Mouse (Mus musculus) hindbrain, embryonic 16.5 days (tissue): ENCODE data around the gene Lsamp. TPM values are rescaled to one million over a fixed set of nuclear protein-coding genes. Genes with fewer than 3 reads are reported as not detected.

Source experiments
- ATAC-seq: fragments of 200-750 bp; cut with Nextera tagmentation; 2 replicates; pipeline ENCODE4 v1.8.0; 2017; ENCODE audit warnings: moderate TSS enrichment, moderate library complexity
- H3K27ac ChIP-seq: fragments of 300-500 bp; sonication (generic); 2 replicates; pipeline ENCODE4 v1.5.1; 2014; ENCODE audit warnings: low read depth, mild to moderate bottlenecking, control low read depth, low read length, moderate library complexity
- H3K27me3 ChIP-seq: fragments of 300-500 bp; sonication (generic); replicated peaks from 2 replicates; pipeline ENCODE4 v1.6.1; 2014; ENCODE audit warnings: low read length; ENCODE audit not compliant: control insufficient read depth, insufficient read depth
- H3K36me3 ChIP-seq: fragments of 300-500 bp; sonication (generic); 2 replicates; pipeline ENCODE4 v1.6.1; 2014; ENCODE audit warnings: mild to moderate bottlenecking, low read length, moderate library complexity, mixed read lengths; ENCODE audit not compliant: control insufficient read depth, insufficient read depth
- H3K4me1 ChIP-seq: fragments of 300-500 bp; sonication (generic); 2 replicates; pipeline ENCODE4 v1.6.1; 2014; ENCODE audit warnings: low read depth, low read length; ENCODE audit not compliant: control insufficient read depth, insufficient read depth
- H3K4me2 ChIP-seq: fragments of 300-500 bp; sonication (generic); 2 replicates; pipeline ENCODE4 v1.6.1; 2014; ENCODE audit warnings: mild to moderate bottlenecking, low read length, control low read depth, moderate library complexity
- H3K4me3 ChIP-seq: fragments of 300-500 bp; sonication (generic); 2 replicates; pipeline ENCODE4 v1.5.1; 2014; ENCODE audit warnings: mild to moderate bottlenecking, low read length, control low read depth, moderate library complexity
- H3K9ac ChIP-seq: fragments of 300-500 bp; sonication (generic); 2 replicates; pipeline ENCODE4 v1.6.1; 2014; ENCODE audit warnings: low read depth, mild to moderate bottlenecking, control low read depth, low read length, moderate library complexity
- H3K9me3 ChIP-seq: fragments of 300-500 bp; sonication (generic); 2 replicates; pipeline ENCODE4 v1.6.1; 2014; ENCODE audit warnings: mild to moderate bottlenecking, low read length, moderate library complexity; ENCODE audit not compliant: control insufficient read depth
- WGBS: fragments of 180-500 bp; shearing (Covaris S2); extraction: QIAGEN DNeasy Blood & Tissue Kit; methylation state at CpG from one replicate; pipeline ENCODE4 v1.1.7; 2014; 5-methylcytosine and 5-hydroxymethylcytosine counted together
- polyA plus RNA-seq: library from polyadenylated mRNA; unstranded; fragments of >200 nt; fragmentation: Nextera tagmentation; extraction: Ambion mirVana; gene quantifications from 2 replicates; pipeline ENCODE4 v1.2.1, GENCODE M21; 2015

The Lsamp gene
- polyA plus RNA-seq, 1 experiment from 2014 or later = 107 TPM

DNA sequence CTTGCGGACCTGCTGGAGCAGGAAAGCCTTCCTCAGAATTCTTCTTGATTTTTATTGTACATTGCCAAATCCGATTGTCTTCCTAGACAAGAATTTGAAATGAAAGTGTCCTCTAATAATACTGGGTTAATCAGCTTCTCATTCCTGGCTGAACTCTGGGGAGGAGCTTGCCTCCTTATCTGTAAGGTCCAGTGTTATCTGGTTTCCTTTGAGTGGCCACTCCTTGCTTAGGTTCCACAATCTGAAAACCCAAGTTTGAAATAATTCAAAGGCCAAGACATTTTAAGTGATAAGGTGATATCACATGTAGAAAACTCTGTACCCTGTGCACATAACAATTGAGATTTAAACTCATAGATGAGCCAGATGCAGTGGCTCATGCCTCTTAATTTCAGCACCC is 975.0 kb downstream of the Lsamp start:
- Histone ChIP-seq H3K27me3 (no peaks in the 10 kb centered on the region), H3K36me3 (no peaks in the 10 kb centered on the region), H3K4me3 (no peak overlapping the region), H3K27ac (no peak overlapping the region), H3K4me2 (no peak overlapping the region), H3K9me3 (no peaks in the 10 kb centered on the region), H3K9ac (no peak overlapping the region), H3K4me1 (no peaks in the 10 kb centered on the region)
- WGBS = 85% methylated on average over 2 of the region's 2 CpGs
- ATAC-seq = no peak

DNA sequence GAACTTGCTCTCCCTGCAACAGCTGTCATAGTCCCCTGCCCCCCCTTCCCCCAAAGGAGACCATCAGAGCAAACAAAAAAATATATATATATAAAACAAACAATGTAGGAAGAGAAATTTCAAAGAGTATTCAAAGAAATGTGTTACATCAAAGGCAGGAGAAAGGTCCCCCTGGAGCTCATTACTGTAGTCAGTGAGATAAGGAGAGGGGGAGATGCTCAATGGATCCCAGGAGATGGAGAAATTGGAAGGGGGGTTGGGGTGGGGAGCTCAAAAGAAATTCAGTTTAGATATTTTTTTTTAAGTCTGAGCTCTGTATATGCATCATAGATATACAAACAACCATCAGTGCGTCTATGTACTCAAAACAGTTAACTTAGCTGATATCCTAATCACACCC is 976.4 kb downstream of the Lsamp start:
- ATAC-seq = no peak
- no peaks in the 10 kb centered on the region for H3K9me3 ChIP-seq
- H3K27me3 ChIP-seq = no peaks in the 10 kb centered on the region
- H3K4me1 ChIP-seq = no peaks in the 10 kb centered on the region
- no peak overlapping the region for H3K4me2 ChIP-seq
- no peaks in the 10 kb centered on the region for H3K36me3 ChIP-seq
- no peak overlapping the region for H3K4me3 ChIP-seq
- no peak overlapping the region for H3K9ac ChIP-seq
- WGBS = 76% methylated on average over 1 of the region's 1 CpGs
- H3K27ac ChIP-seq = no peak overlapping the region

DNA sequence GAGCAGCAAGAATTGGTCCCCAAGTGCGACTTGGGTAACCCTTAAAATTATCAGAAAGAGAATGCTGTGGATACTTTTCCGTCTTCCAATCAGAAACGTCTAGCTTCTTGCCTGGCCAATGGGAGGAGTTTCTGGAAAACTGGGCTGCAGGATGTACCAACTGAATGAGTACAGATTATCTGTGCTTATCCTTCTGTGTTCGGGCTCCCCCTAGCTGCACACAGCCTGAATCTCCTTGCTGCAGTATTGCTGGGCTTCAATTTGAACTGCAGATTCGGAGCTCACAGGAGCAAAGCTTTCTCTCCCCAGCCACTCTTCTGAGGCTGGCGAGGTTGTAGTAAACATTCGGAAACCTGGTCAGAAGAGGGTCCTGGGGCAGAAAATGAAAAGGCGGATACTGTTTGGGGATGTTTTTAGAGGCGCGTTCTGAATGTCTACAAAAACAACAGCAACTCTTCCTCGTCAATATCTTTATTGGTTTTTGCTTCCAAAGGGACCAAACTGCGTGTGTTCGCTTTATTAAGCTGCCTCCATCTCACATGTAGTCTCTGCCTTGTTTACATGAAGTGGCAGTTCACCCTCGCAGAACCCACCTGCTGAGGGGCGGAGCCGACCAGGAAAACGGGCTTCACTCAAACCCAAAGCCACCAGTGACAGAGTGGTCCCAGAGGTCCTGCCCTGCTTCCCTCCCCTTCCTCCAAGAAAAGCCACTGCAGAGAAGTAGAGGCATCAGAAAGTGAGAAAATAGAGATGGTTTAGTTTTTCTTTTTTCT is 984.1 kb downstream of the Lsamp start:
- Histone ChIP-seq H3K4me1 (no peaks in the 10 kb centered on the region), H3K36me3 (no peaks in the 10 kb centered on the region), H3K4me3 (peak overlapping the region; percentile 27), H3K27ac (peak overlapping the region; percentile 16), H3K27me3 (no peaks in the 10 kb centered on the region), H3K4me2 (peak overlapping the region; percentile 52), H3K9me3 (no peaks in the 10 kb centered on the region), H3K9ac (peak overlapping the region; percentile 47; the same call in 1 of the 2 replicates)
- ATAC-seq = peak; percentile 97
- 18% methylated on average over 17 of the region's 17 CpGs for WGBS

DNA sequence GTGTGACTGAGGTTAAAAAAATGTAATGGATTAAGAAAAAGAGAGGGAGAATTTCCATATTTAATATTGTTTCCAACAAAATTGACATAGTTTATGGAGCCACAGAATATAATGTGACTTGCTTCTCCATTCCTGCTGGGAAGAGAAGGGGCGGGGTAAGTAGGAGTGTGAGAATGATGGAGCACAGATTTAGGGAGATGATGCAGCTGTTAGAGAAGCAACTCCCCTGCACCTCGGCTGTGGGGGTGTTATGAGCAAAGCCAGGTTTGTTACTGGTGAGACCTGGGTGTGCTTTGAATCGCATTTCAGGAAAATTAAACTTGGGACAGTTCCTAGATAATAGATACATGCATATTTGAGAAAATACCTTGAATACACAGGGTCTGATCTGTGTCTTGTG is 987.2 kb downstream of the Lsamp start:
- Histone ChIP-seq H3K27ac (no peak overlapping the region), H3K27me3 (no peaks in the 10 kb centered on the region), H3K9me3 (no peaks in the 10 kb centered on the region), H3K9ac (no peak overlapping the region), H3K4me3 (no peak overlapping the region), H3K4me1 (no peaks in the 10 kb centered on the region), H3K4me2 (no peak overlapping the region), H3K36me3 (no peaks in the 10 kb centered on the region)
- no peak for ATAC-seq
- WGBS = 80% methylated on average over 3 of the region's 3 CpGs

DNA sequence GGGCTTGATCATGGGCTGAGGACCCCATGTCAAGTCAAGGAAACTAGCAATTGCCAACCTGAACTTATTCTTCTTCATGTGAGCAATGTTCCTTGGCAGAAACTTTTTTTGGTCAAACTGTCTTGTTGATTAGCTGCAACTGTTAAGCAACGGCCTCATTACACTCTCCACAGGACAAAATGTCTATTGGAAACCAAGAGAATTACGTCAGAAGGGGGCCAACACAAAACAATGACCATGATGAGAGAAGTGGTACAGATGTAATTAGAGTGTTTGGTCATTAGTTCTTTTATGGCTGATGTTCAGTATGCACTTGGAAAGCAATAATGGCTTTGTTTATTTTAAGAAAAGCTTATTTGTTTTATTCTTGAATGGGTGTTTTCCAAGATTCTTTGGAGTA is 989.9 kb downstream of the Lsamp start:
- no peak overlapping the region for H3K4me2 ChIP-seq
- no peak overlapping the region for H3K9ac ChIP-seq
- no peaks in the 10 kb centered on the region for H3K27me3 ChIP-seq
- ATAC-seq = no peak
- H3K9me3 ChIP-seq = no peaks in the 10 kb centered on the region
- H3K27ac ChIP-seq = no peak overlapping the region
- no peak overlapping the region for H3K4me3 ChIP-seq
- H3K4me1 ChIP-seq = no peaks in the 10 kb centered on the region
- H3K36me3 ChIP-seq = no peaks in the 10 kb centered on the region
- WGBS = 61% methylated on average over 2 of the region's 2 CpGs

DNA sequence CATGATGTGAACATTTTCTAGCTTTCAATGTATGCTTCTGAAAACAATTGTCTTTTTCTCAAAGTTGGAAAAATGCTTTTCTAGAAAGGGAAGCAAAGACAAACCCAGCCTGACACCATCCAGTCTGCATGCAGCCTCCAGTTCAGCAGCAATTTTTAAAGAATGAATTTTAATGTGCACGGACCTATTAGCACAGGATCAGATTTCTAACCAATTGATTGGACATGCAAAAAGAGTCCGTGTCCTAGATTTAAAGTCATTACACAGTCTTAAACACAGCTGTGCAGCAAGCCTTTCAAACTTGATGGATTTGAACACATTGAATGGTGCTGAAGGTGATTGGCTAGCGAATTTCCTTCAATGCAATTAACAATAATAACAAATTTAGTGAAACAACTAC is 998.9 kb downstream of the Lsamp start:
- Histone ChIP-seq H3K4me1 (no peaks in the 10 kb centered on the region), H3K27me3 (no peaks in the 10 kb centered on the region), H3K9ac (no peak overlapping the region), H3K27ac (no peak overlapping the region), H3K4me2 (no peak overlapping the region), H3K9me3 (no peaks in the 10 kb centered on the region), H3K4me3 (no peak overlapping the region), H3K36me3 (no peaks in the 10 kb centered on the region)
- no peak for ATAC-seq
- 48% methylated on average over 3 of the region's 3 CpGs for WGBS

DNA sequence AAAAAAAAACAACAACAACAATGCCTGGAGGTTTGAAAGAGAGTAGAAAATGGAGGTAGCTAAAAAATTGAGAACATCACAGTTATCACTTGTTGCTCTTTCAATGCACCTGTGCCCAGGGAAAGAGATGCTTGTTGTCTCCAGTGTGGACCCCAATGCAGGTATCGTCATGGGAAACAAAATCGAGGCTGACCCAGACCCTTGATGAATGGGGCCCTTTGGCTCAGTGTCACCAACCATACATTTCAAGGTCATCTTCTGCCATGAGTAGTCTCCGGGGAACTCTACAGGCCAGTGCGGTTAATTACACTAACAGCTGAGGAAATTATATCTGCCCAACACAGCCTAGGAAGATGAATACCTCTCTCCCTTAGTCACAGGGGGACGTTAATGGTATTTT is 1023.4 kb downstream of the Lsamp start:
- Histone ChIP-seq H3K4me3 (no peak overlapping the region), H3K27me3 (no peaks in the 10 kb centered on the region), H3K36me3 (no peaks in the 10 kb centered on the region), H3K9ac (no peak overlapping the region), H3K4me2 (no peak overlapping the region), H3K4me1 (no peaks in the 10 kb centered on the region), H3K9me3 (no peaks in the 10 kb centered on the region), H3K27ac (no peak overlapping the region)
- no peak for ATAC-seq
- WGBS = 62% methylated on average over 5 of the region's 5 CpGs

DNA sequence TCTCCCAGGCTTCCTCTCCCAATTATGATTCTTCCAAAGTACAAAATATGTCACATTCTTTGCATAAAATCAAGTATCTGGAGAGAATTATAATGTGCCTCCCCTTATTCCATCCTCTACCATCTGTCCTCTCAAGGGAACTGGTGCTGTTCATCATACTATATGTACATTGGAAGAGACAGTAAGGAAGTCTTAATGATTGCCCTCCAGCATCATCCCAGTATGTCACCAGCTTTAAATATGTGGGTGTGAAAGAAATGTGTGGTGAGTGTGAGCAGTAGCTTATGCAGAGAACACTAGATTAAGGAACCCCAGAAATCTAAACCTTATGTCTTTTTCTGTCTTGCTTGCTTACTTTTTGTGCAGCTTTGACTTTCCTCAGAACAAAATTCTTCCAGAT is 1050.6 kb downstream of the Lsamp start:
- no peak for ATAC-seq
- H3K4me3 ChIP-seq = no peak overlapping the region
- no peaks in the 10 kb centered on the region for H3K4me1 ChIP-seq
- no peak overlapping the region for H3K4me2 ChIP-seq
- no peak overlapping the region for H3K27ac ChIP-seq
- H3K9ac ChIP-seq = no peak overlapping the region
- H3K27me3 ChIP-seq = no peaks in the 10 kb centered on the region
- H3K36me3 ChIP-seq = no peaks in the 10 kb centered on the region
- no peaks in the 10 kb centered on the region for H3K9me3 ChIP-seq

DNA sequence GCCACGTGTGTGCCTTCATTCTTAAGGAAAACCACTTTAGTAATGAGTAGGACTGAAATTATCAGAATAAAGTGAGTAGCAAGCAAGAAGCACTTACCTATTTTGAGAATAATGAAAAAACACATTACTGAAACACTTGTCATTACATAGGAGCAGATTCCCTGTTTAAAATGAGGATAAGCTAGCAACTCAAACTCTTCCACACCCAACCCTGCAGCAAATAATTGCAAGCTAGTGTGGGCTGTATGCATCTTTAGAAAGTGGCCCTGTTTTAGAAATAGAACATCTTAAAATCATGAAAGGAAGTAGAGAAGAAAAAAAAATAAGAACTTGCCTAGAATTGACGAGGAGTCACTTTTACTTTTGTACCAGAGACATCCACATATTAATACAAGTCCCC is 1057.5 kb downstream of the Lsamp start:
- Histone ChIP-seq H3K36me3 (no peaks in the 10 kb centered on the region), H3K4me1 (no peaks in the 10 kb centered on the region), H3K4me3 (no peak overlapping the region), H3K27ac (no peak overlapping the region), H3K27me3 (no peaks in the 10 kb centered on the region), H3K4me2 (no peak overlapping the region), H3K9ac (no peak overlapping the region), H3K9me3 (no peaks in the 10 kb centered on the region)
- 70% methylated on average over 2 of the region's 2 CpGs for WGBS
- ATAC-seq = no peak
